Mouse (Mus musculus): ENCODE results near the gene Iqcd.

The Iqcd gene

DNA sequence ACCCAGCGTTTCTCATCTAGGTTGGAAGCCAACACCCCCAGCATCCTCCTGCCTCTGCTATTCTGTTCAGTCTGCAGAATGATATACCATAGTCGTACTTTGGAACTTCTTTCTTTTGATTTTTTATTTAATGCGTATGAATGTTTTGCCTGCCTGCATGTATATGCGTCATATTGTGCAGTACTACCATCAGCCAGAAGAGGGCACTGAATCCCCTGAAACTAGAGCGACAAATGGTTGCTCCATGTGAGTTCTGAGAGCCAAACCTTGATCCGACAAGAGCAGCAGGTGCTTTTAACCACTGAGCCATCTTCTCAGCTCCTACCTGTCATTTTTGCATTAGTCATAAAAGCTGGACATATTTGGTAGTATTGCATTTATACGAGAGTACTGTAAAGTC is 3.3 kb downstream of the Iqcd start:
- in situ Hi-C loops (cut with MboI; ENCODE audit: low pct_unique_long_range_greater_than_20kb in 1 of 2, low sequenced_read_pairs in 2 of 2, unreplicated experiment in 1 of 2): no loop called here

DNA sequence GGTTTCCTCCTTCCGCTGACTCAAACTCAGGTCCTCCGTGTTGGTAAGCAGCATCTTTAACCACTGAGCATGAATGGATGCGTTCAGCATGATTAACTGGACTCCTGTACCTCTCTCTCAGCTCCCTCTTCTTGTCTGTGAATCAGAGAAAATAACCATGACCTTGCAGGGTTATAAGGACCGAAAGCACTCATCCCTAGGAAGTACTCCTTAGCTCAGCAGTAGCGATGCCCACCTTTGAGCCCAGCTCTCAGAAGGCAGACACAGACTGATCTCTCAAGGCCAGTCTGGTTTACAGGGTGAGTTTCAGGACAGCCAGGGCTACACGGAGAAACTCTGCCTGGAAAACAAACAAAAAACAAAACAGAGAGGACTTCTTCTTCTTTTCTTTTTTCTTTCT is 5.7 kb downstream of the Iqcd start:
- in situ Hi-C loops (cut with MboI; ENCODE audit: low pct_unique_long_range_greater_than_20kb in 1 of 2, low sequenced_read_pairs in 2 of 2, unreplicated experiment in 1 of 2): no loop called here

DNA sequence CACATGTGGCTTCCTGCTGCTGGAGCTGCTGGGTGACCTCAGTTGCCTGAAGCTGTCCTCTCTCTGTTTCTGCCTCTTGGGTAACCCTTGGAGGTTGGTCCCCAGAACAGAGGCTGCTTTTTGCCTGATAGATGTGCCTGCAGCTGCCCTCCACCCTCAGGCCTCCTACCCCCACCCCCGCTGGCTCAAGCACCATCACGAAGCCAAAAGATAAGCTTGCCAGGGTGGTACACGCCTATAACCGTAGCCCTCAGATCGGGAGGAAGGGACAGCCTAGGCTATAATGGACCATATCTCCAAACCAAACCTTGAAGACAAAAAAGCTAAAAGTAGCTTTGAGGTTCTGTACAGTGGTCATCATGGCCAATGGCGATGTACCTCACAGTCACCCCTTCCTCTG is 10.8 kb downstream of the Iqcd start:
- in situ Hi-C loops (cut with MboI; ENCODE audit: low pct_unique_long_range_greater_than_20kb in 1 of 2, low sequenced_read_pairs in 2 of 2, unreplicated experiment in 1 of 2): loop anchor here in 1 of 2 experiments (10.0 kb wide), 1 partner anchor 85 kb away; the partner anchor contains the start of gene Slc8b1

DNA sequence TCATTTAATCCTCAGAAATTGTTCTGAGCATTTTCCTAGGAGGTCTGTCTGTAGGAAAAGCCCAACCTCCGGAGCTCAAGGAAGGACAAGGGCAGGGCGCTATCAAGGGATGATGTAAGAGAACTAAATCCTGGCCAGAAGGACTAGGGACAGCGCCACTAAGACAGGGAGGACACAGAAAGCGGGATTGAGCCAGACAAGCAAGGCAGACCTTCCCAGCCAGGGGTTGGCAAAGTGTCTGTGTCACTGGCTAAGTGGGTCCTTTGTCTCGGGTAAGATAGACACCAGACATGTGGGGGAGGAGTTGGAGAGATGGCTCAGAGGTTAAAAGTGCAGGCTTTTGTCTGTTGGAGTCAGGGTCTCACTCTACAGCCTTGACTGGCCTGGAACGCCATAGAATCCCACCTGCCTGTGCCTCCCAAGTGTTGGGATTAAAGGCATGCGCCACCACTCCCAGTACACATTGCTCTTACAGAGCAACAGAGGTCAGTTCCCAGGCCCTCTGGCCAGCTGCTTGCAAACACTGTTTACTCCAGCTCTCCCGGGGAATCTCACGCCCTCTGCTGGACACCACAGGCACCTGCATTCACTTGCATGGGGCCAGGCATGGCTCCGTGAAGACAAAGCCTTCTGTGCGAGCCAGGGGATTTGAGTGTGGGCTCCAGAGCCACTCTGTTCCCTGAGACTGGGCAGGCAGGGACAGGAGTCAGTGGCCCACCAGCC is 12.3 kb downstream of the Iqcd start:
- in situ Hi-C loops (cut with MboI; ENCODE audit: low pct_unique_long_range_greater_than_20kb in 1 of 2, low sequenced_read_pairs in 2 of 2, unreplicated experiment in 1 of 2): loop anchor here in 1 of 2 experiments (10.0 kb wide), 1 partner anchor 86 kb away; the partner anchor contains the start of gene Slc8b1

DNA sequence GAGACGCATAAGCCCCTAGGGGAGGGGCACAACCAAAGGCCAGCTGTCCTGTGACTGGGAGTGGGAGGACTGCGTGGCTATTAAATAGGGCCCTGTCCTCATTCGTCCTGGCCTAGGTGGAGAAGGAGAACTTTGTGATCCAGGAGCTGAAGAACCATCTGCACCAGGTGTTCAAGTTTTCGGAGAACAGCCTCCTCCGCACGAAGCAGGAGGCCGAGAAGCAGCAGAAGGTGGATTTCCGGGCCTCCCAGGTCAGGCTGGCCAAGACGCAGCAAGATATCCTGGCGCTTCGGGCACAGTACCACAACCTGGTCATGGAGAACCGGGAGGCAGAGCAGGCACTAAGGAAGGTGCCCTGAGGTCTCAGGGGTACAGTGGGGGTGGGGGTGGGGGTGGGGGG is 13.4 kb downstream of the Iqcd start:
- in situ Hi-C loops (cut with MboI; ENCODE audit: low pct_unique_long_range_greater_than_20kb in 1 of 2, low sequenced_read_pairs in 2 of 2, unreplicated experiment in 1 of 2): loop anchor here in 1 of 2 experiments (10.0 kb wide), 1 partner anchor 87 kb away; the partner anchor contains the start of gene Slc8b1

DNA sequence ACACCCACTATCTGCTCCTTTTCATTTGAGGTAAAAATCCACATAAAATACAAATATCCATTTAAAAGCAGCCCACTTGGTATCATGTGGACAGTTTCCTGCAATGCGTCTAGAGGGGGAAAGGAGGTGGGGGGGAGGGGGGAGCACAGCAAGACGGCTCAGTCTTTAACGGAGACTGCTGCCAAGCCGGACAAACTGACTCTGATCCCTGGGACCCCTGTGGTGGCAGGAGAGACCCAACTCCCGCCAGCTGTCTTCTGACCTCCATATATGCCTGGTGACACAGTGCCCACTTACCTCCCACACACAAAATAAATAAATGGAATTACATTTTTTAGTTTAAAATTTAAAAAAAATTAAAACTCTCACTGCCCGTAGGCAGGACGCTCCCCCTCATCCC is 14.7 kb downstream of the Iqcd start:
- in situ Hi-C loops (cut with MboI; ENCODE audit: low pct_unique_long_range_greater_than_20kb in 1 of 2, low sequenced_read_pairs in 2 of 2, unreplicated experiment in 1 of 2): loop anchor here in 1 of 2 experiments (10.0 kb wide), 1 partner anchor 89 kb away; the partner anchor contains the start of gene Slc8b1

DNA sequence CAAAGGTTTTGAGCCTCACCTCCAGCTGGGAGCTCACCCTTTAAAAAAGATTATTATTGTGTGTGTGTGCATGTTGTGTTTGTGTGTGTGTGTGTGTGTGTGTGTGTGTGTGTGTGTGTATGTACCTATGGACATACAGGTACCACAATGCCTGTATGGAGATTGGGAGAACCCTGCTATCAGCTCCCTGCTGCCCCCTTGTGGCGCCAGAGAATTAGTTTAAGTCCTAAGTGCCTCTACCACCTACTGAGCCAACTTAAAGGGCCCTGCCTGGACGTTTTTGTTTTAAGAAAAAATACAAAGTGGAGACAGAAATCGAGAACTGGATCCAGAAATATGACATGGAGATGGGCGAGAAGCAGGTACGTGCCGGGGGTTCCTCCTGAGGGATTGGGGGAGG is 16.0 kb downstream of the Iqcd start:
- in situ Hi-C loops (cut with MboI; ENCODE audit: low pct_unique_long_range_greater_than_20kb in 1 of 2, low sequenced_read_pairs in 2 of 2, unreplicated experiment in 1 of 2): loop anchor here in 1 of 2 experiments (10.0 kb wide), 1 partner anchor 90 kb away; the partner anchor contains the start of gene Slc8b1

DNA sequence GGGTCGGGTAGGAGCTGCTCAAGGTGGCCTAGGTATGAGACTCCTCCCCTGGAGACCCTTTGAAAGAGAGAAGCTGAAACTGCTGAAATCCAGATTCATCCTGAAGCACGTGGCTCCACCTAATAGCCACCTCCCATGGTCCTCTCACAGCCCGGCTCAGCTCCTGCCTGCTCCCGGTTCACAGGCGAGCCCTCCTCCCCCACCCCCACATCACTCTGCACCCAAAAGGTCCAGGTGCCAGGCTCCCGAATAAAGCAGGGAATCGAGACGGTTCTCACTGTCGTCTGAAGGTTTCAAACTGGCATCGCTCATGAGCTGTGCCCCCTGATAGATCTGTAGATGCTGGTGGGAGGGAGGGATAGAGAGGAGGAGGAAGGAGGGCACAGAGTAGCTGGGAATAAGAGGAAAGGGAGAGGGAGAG is 16.4 kb downstream of the Iqcd start:
- in situ Hi-C loops (cut with MboI; ENCODE audit: low pct_unique_long_range_greater_than_20kb in 1 of 2, low sequenced_read_pairs in 2 of 2, unreplicated experiment in 1 of 2): loop anchor here in 1 of 2 experiments (10.0 kb wide), 1 partner anchor 90 kb away; the partner anchor contains the start of gene Slc8b1

DNA sequence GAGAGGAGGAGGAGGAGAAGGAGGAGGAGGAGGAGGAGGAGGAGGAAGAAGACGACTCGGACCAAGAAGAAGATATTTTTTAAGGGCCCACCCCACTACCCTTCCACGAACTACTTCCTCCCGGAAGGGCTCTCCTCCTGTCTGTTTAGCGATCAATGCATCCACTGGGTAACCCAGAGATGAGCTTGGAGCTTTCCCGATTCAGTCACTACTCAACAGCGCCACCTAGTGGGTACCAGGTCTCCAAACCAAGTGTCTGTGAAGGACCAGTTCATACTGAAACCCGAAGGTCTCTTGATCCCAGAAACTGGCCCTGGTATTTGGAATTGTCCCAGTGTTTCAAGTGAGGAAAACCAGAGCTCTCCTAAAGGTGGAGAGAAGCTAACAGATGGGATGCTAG is 16.9 kb downstream of the Iqcd start:
- in situ Hi-C loops (cut with MboI; ENCODE audit: low pct_unique_long_range_greater_than_20kb in 1 of 2, low sequenced_read_pairs in 2 of 2, unreplicated experiment in 1 of 2): loop anchor here in 1 of 2 experiments (10.0 kb wide), 1 partner anchor 91 kb away; the partner anchor contains the start of gene Slc8b1

DNA sequence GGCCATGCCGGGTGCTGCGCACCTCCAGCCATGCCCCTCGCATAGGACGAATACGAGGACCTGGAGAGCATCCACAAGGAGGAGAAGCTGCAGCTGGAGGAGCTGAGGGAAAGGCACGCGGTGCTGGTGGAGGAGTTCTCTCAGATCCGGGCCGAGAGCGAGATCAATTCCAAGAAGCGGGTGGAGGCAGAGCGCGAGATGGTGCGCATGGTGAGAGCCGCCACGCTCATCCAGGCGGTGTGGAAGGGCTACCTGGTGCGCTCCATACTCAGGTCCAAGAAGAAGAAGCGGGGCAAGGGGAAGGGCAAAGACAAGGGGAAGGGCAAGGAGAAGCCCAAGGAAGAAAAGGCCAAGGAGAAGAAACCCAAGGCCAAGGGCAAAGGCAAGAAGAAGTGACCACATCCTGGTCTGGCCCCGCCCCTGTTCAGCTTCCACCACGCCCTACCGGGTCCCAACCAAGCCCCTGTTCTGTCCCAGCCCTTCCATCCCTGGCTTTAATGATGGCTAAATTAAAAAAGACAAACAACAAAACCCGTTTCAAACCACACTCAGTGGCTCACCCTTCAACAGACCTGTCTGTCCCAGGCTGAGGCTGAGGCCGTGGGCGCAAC is 17.9 kb downstream of the Iqcd start:
- in situ Hi-C loops (cut with MboI; ENCODE audit: low pct_unique_long_range_greater_than_20kb in 1 of 2, low sequenced_read_pairs in 2 of 2, unreplicated experiment in 1 of 2): loop anchor here in 1 of 2 experiments (10.0 kb wide), 1 partner anchor 92 kb away; the partner anchor contains the start of gene Slc8b1

DNA sequence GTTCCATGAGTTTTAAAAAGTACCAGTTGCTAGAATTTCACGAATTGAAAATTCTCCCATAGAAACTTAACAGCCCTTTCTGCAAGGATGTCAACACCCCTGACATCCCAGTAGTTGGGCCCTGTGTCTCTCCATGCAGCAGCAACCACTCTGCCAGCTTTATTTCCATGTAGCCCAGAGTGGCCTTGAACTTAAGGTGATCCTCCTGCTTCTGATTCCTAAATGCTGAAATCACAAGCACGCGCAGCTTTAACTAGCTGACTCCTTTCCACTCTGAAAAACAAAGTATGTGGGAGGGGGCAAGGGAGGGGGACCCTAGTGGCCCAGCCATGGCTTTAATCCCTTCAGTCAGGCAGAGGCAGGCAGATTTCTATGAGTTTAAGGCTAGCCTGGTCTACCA is 18.5 kb downstream of the Iqcd start:
- in situ Hi-C loops (cut with MboI; ENCODE audit: low pct_unique_long_range_greater_than_20kb in 1 of 2, low sequenced_read_pairs in 2 of 2, unreplicated experiment in 1 of 2): loop anchor here in 1 of 2 experiments (10.0 kb wide), 1 partner anchor 93 kb away; the partner anchor contains the start of gene Slc8b1

DNA sequence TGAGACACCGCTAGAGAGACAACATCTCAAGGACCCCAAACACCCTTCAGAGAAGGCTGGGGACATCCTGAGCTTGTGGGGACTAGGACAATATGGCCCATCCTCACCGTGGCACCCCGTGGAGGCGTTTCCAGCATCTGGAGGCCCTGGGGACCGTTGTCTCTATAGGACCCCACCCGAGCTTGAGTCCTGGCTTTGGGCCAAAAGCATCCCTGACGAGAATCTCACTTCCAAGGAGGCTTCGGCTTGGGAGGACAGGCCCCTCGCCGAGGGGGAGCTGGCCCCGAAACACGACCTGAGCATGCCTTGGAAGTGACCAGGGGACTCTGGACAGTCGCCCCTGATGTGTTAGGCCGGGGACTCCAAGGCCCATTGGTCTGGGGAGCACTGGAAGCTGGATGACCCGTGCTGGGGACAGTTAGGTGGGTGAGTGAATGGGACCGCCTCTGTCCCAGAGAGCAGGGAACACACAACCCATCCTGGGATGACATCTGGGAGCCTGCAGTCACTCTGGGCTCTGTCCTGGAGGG is 20.5 kb downstream of the Iqcd start:
- in situ Hi-C loops (cut with MboI; ENCODE audit: low pct_unique_long_range_greater_than_20kb in 1 of 2, low sequenced_read_pairs in 2 of 2, unreplicated experiment in 1 of 2): loop anchor here in 1 of 2 experiments (10.0 kb wide), 1 partner anchor 95 kb away; the partner anchor contains the start of gene Slc8b1

DNA sequence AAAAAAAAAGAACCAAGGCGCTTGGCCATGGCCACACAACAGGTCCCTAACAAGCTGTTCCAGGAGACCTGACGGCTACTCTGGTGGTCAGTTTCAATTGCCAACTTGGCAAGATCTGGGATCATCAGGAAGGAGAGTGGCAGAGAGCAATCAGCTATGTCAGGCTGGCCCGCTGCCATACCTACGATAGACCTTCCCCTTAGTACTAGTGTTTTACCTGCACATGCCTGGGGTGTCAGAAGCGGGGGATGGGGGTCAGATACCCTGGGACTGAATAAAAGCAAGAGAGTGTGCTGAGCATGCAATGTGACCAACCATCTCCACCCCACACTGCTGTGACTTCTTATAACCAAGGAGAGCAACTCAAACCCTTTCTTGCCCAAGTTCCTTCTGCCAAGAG is 22.1 kb downstream of the Iqcd start:
- in situ Hi-C loops (cut with MboI; ENCODE audit: low pct_unique_long_range_greater_than_20kb in 1 of 2, low sequenced_read_pairs in 2 of 2, unreplicated experiment in 1 of 2): no loop called here

DNA sequence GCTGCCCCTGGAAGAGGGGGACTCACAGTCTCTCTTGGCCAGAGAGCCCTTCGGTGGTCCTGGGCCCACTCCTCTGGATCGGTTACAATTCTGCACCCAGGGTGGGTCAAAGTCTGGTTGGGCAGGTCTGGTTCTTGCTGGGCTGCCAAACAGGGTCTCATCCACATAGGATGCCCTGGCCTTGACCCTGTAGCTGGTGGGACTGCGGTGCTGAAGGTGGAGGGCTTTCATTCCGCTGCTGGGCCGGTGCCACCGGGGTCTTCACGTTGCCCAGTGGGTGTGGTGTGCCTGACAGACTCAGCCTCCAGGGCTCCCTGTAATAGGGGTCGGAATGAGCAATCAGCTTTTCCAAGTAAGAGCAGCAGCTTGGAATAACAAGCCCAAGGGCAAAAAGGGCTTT is 22.6 kb downstream of the Iqcd start:
- in situ Hi-C loops (cut with MboI; ENCODE audit: low pct_unique_long_range_greater_than_20kb in 1 of 2, low sequenced_read_pairs in 2 of 2, unreplicated experiment in 1 of 2): no loop called here

DNA sequence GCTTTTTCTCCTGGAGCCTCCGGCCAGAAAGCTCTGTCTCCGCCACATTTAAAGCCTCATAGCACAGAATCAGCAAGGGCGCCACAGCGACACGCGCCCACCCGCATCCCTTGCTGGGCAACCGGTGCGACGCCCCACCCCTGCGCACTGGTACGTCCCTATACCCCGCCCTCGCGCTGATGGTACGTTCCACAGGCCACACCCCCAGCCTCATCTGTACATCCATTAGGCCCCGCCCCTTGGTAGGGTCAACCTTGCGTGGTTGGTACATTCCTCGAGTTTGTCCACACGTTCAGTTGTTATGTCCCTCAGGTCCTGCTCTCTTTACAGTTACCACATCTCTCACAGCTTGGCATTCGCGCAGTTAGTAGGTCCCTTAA is 23.6 kb downstream of the Iqcd start, which contains the start of the genes Rita1 and Ddx54:
Rita1 (minus strand) TSS at position 148 of the 380 bp plus-strand sequence.
Ddx54 (plus strand) TSS at position 298 of the 380 bp plus-strand sequence.
- in situ Hi-C loops (cut with MboI; ENCODE audit: low pct_unique_long_range_greater_than_20kb in 1 of 2, low sequenced_read_pairs in 2 of 2, unreplicated experiment in 1 of 2): no loop called here

DNA sequence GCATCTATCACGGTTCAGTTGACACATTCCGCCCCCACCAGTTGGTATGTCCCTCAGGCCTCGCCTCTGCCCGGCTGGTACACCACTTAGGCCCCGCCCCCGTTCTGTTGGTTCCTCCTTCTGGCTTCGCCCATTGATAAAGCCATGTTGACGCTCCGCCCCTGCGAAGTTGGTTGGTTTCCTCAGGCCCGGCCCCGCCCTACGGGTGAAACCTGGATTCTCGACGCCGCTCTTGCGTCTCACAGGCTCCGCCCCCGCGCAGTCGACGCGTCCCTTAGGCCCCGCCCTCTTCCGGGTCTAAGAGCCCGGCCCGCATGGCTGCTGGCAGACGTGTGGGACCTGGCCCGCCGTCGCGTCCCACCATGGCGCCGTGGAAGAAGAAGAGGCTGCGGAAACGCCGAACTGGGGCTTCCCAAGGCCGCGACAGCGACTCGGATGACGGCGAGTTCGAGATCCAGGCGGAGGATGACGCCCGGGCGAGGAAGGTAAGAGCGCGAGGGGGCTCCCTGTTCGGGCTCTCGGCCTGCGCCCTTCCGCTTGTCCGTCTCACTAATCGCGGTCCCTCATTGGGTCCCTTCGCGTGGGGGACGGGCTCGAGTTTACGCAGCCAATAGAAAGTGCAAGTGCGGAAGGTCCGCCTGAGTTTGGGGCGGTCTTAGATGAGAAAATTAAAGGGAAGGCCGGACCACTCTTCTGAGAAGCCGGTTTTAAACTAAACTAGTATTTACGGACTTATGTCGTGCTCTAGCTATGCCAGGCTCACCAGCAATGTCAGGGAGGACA is 24.2 kb downstream of the Iqcd start:
- in situ Hi-C loops (cut with MboI; ENCODE audit: low pct_unique_long_range_greater_than_20kb in 1 of 2, low sequenced_read_pairs in 2 of 2, unreplicated experiment in 1 of 2): no loop called here

DNA sequence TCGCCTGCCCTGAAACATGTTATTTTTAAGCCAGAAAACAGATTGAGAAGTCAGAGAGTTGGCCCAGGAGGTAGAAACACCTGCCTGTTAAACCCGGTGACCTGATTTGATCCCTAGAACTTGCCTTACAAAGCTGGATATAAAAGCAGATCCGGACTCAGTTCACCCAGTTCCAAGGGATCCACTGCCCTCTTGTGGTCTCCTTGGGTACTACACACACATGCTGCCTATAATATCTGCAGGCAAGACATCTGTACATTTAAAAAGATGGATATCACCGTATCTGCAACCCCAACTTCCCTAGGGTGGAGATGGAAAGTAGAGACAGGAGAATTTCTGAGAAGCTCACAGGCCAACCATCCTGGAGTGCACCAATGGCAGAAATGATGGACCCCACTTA is 27.1 kb downstream of the Iqcd start:
- in situ Hi-C loops (cut with MboI; ENCODE audit: low pct_unique_long_range_greater_than_20kb in 1 of 2, low sequenced_read_pairs in 2 of 2, unreplicated experiment in 1 of 2): no loop called here

DNA sequence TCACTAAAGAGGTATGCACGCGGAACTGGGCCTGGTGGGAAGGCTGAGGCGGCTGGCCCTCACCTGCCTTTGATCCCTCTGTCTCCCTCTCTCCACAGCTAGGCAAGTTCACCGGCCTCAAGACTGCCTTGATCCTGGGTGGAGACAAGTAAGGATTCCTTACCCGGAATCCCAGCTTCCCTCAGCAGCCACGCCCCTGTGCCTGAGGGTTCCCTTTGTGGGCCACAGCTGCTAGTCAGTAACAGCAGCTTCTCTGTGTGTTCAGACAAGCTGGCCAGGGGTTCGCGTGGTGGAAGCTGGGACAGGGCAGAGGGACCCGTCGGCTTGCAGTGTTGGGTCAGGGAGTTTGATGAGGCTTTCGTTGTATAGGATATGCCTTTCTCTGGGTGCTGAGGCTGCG is 30.0 kb downstream of the Iqcd start:
- in situ Hi-C loops (cut with MboI; ENCODE audit: low pct_unique_long_range_greater_than_20kb in 1 of 2, low sequenced_read_pairs in 2 of 2, unreplicated experiment in 1 of 2): no loop called here
